Mouse (Mus musculus): ENCODE measurements around the gene Olfr943. TPM values are rescaled to one million over a fixed set of nuclear protein-coding genes. Genes with fewer than 3 reads are reported as not detected.

Olfr943 gene
- polyA plus RNA-seq (2015; fragmentation: Nextera tagmentation; extraction: Ambion mirVana), result not detected in 2 replicates

DNA sequence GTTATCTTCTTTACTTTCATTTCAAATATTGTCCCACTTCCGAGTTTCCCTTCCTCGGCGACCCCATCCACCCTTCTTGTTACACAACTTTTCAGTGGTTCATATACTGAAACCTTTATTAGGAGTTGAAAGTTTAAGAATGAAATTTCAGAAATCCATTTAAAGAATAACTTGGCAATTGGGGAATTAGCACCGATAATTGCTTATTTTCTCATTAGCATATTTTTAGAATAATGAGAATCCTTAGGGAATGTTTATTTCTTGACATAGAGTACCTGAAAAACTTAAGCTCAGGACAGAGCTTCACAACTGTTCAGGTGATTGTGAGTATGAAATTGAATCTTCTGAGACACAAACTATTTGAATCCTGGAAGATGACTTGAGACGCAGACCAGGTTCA, at the start of gene Olfr943:
Gene Olfr943, plus strand, starts transcription at position 301 of the 400 bp plus-strand sequence.
- 87% methylated on average over 5 of the region's 5 CpGs for WGBS

GRCm38 (mm10) chr9:39127326-39127725, 38.8 kb upstream of the Olfr943 start:
- Histone ChIP-seq H3K36me3 (no peaks in the 10 kb centered on the region), H3K4me1 (replicated peaks) (no peaks in the 10 kb centered on the region), H3K27ac (no peak overlapping the region), H3K9me3 (replicated peaks) (no peaks in the 10 kb centered on the region), H3K9ac (no peak overlapping the region), H3K4me2 (no peak overlapping the region), H3K27me3 (no peaks in the 10 kb centered on the region), H3K4me3 (no peak overlapping the region)
- WGBS, result 74% methylated on average over 1 of the region's 1 CpGs
- no peak for ATAC-seq (replicated peaks; ENCODE audit: insufficient number of reproducible peaks, insufficient read depth, low FRiP score, low read depth)

More for the DNA sequence above, at the start of gene Olfr943:
- no peaks in the 10 kb centered on the region for H3K27me3 ChIP-seq
- H3K4me1 ChIP-seq (replicated peaks), result no peaks in the 10 kb centered on the region
- no peak within 1 kb of the TSS for H3K4me3 ChIP-seq
- H3K9ac ChIP-seq, result no peak within 1 kb of the TSS
- H3K36me3 ChIP-seq, result no peaks in the 10 kb centered on the region
- ATAC-seq (replicated peaks; ENCODE audit: insufficient number of reproducible peaks, insufficient read depth, low FRiP score, low read depth), result no peak
- no peaks in the 10 kb centered on the region for H3K9me3 ChIP-seq (replicated peaks)
- H3K27ac ChIP-seq, result no peak within 1 kb of the TSS
- no peak within 1 kb of the TSS for H3K4me2 ChIP-seq

GRCm38 (mm10) chr9:39127831-39128230, 38.3 kb upstream of the Olfr943 start, which contains the start of gene Olfr27:
TSS of gene Olfr27 (plus strand) at chr9:39128131.
- Histone ChIP-seq H3K27me3 (no peaks in the 10 kb centered on the region), H3K4me1 (replicated peaks) (no peaks in the 10 kb centered on the region), H3K9ac (no peak within 1 kb of the TSS), H3K9me3 (replicated peaks) (no peaks in the 10 kb centered on the region), H3K4me3 (no peak within 1 kb of the TSS), H3K27ac (no peak within 1 kb of the TSS), H3K4me2 (no peak within 1 kb of the TSS), H3K36me3 (no peaks in the 10 kb centered on the region)
- no peak for ATAC-seq (replicated peaks; ENCODE audit: insufficient number of reproducible peaks, insufficient read depth, low FRiP score, low read depth)

- no peaks in the 10 kb centered on the region for H3K4me1 ChIP-seq (replicated peaks)
- 47% methylated on average over 1 of the region's 1 CpGs for WGBS
- H3K36me3 ChIP-seq, result no peaks in the 10 kb centered on the region
- H3K9ac ChIP-seq, result no peak overlapping the region
- no peak overlapping the region for H3K27ac ChIP-seq
- no peak overlapping the region for H3K4me2 ChIP-seq
- H3K27me3 ChIP-seq, result no peaks in the 10 kb centered on the region
- H3K9me3 ChIP-seq (replicated peaks), result no peaks in the 10 kb centered on the region
- no peak for ATAC-seq (replicated peaks; ENCODE audit: insufficient number of reproducible peaks, insufficient read depth, low FRiP score, low read depth)
- no peak overlapping the region for H3K4me3 ChIP-seq
These were observed 13.7 kb upstream of the Olfr943 start for GRCm38 (mm10) chr9:39152401-39152800.

DNA sequence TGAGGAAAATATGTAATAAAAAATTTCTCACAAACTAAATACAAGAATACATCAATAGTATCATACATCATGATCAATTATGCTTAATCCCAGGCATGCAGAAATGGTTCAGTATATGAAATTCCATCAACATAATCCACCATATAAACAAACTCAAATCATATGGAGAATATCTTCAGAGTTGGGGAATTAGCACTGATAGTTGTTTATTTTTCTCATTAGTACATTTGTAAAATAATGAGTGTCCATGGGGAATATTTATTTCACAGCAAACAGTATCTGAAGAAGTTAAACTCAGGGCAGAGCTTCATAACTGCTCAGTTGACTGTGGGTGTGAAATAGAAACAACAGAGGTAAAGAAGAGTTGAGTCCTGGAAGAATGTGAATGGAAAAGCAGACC, 35.5 kb downstream of the Olfr943 start, which contains the start of gene Olfr944:
Gene Olfr944, plus strand, starts transcription at position 301 of the 400 bp plus-strand sequence.
- no peak within 1 kb of the TSS for H3K9ac ChIP-seq
- H3K36me3 ChIP-seq, result no peaks in the 10 kb centered on the region
- H3K4me1 ChIP-seq (replicated peaks), result no peaks in the 10 kb centered on the region
- H3K27me3 ChIP-seq, result no peaks in the 10 kb centered on the region
- no peak within 1 kb of the TSS for H3K27ac ChIP-seq
- no peak within 1 kb of the TSS for H3K4me2 ChIP-seq
- no peak for ATAC-seq (replicated peaks; ENCODE audit: insufficient number of reproducible peaks, insufficient read depth, low FRiP score, low read depth)
- no peaks in the 10 kb centered on the region for H3K9me3 ChIP-seq (replicated peaks)
- no peak within 1 kb of the TSS for H3K4me3 ChIP-seq

Other genes starting within 250 kb of the Olfr943 start
- not detected in 2 replicates for gene Olfr930, start 236.5 kb upstream of the Olfr943 start, polyA plus RNA-seq (2015; fragmentation: Nextera tagmentation; extraction: Ambion mirVana)
- gene Olfr933, start 194.0 kb upstream of the Olfr943 start, polyA plus RNA-seq (2015; fragmentation: Nextera tagmentation; extraction: Ambion mirVana), result not detected in 2 replicates
- gene Olfr934, start 178.0 kb upstream of the Olfr943 start, polyA plus RNA-seq (2015; fragmentation: Nextera tagmentation; extraction: Ambion mirVana), result not detected in 2 replicates
- gene Olfr935, start 166.6 kb upstream of the Olfr943 start, polyA plus RNA-seq (2015; fragmentation: Nextera tagmentation; extraction: Ambion mirVana), result not detected in 2 replicates
- not detected in 2 replicates for gene Olfr146, start 142.9 kb upstream of the Olfr943 start, polyA plus RNA-seq (2015; fragmentation: Nextera tagmentation; extraction: Ambion mirVana)
- not detected in 2 replicates for gene Olfr937, start 101.4 kb upstream of the Olfr943 start, polyA plus RNA-seq (2015; fragmentation: Nextera tagmentation; extraction: Ambion mirVana)
- gene Olfr938, start 87.4 kb upstream of the Olfr943 start, polyA plus RNA-seq (2015; fragmentation: Nextera tagmentation; extraction: Ambion mirVana), result not detected in 2 replicates
- not detected in 2 replicates for gene Olfr27, start 38.2 kb upstream of the Olfr943 start, polyA plus RNA-seq (2015; fragmentation: Nextera tagmentation; extraction: Ambion mirVana)
- not detected in 2 replicates for gene Olfr944, start 35.6 kb downstream of the Olfr943 start, polyA plus RNA-seq (2015; fragmentation: Nextera tagmentation; extraction: Ambion mirVana)
- not detected in 2 replicates for gene Olfr1537, start 83.7 kb downstream of the Olfr943 start, polyA plus RNA-seq (2015; fragmentation: Nextera tagmentation; extraction: Ambion mirVana)
- not detected in 2 replicates for gene Olfr945, start 110.5 kb downstream of the Olfr943 start, polyA plus RNA-seq (2015; fragmentation: Nextera tagmentation; extraction: Ambion mirVana)
- not detected in 2 replicates for gene Olfr948, start 159.7 kb downstream of the Olfr943 start, polyA plus RNA-seq (2015; fragmentation: Nextera tagmentation; extraction: Ambion mirVana)
- not detected in 2 replicates for gene Olfr951, start 221.1 kb downstream of the Olfr943 start, polyA plus RNA-seq (2015; fragmentation: Nextera tagmentation; extraction: Ambion mirVana)